Mouse (Mus musculus) G1E (cell line): ENCODE data around the gene Pknox2.

Experiments
- CTCF ChIP-seq: IDR thresholded peaks from 2 replicates; pipeline ENCODE4 v1.5.1; 2012; ENCODE audit warnings: low read depth, low read length, inconsistent platforms, mixed read lengths
- GATA1 ChIP-seq: IDR thresholded peaks from 2 replicates; pipeline ENCODE4 v1.6.1; 2012; ENCODE audit warnings: borderline replicate concordance, low read length, inconsistent platforms, mixed read lengths
- POLR2AphosphoS5 ChIP-seq: IDR thresholded peaks from 2 replicates; pipeline ENCODE4 v1.6.1; 2012; ENCODE audit warnings: low read depth, low read length, inconsistent platforms; ENCODE audit not compliant: insufficient replicate concordance

DNA sequence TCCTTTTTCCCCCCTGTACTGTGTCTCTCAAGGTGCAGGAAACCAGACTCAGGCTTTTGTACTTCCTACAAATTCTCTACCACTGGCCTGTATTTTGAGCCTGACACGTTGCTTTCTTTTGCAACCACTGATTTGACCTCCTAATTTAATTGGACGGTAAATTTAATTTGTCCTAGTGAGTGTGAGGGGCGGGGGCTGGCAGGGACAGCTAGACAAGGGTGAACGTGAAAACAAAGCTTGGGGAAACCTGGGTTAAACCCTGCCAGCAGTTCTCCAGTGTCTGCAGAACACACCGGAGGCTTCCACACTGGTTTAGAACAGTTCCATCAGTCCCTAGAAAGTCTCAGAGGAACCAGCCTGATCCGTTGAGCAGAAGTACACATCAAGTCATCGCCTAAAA lies 31.4 kb downstream of the Pknox2 start:
- TF ChIP-seq CTCF = no peak
- no peak for TF ChIP-seq GATA1
- no peak for TF ChIP-seq POLR2AphosphoS5
